Mouse (Mus musculus) limb, embryonic 13.5 days (tissue): ENCODE results near the gene Zfp114. TPM values are rescaled to one million over a fixed set of nuclear protein-coding genes. Genes with fewer than 3 reads are reported as not detected.

Experiments used
- ATAC-seq: fragments of 200-750 bp; cut with Nextera tagmentation; 2 replicates; pipeline ENCODE4 v1.8.0; 2017; ENCODE audit warnings: low read depth, moderate number of reproducible peaks, moderate TSS enrichment; ENCODE audit not compliant: low FRiP score
- H3K27ac ChIP-seq: fragments of 300-500 bp; sonication (generic); 2 replicates; pipeline ENCODE4 v1.5.1; 2015; ENCODE audit warnings: inconsistent platforms, mild to moderate bottlenecking, moderate library complexity
- H3K27me3 ChIP-seq: fragments of 300-500 bp; sonication (generic); 2 replicates; pipeline ENCODE4 v1.6.1; 2015; ENCODE audit warnings: mild to moderate bottlenecking, inconsistent platforms
- H3K36me3 ChIP-seq: fragments of 300-500 bp; sonication (generic); 2 replicates; pipeline ENCODE4 v1.6.1; 2015; ENCODE audit warnings: inconsistent platforms, mild to moderate bottlenecking, moderate library complexity
- H3K4me1 ChIP-seq: fragments of 300-500 bp; sonication (generic); 2 replicates; pipeline ENCODE4 v1.6.1; 2015; ENCODE audit warnings: inconsistent platforms
- H3K4me2 ChIP-seq: fragments of 300-500 bp; sonication (generic); replicated peaks from 2 replicates; pipeline ENCODE4 v1.6.1; 2015; ENCODE audit warnings: inconsistent platforms, mild to moderate bottlenecking, moderate library complexity
- H3K4me3 ChIP-seq: fragments of 300-500 bp; sonication (generic); 2 replicates; pipeline ENCODE4 v1.5.1; 2015; ENCODE audit warnings: moderate library complexity, mild to moderate bottlenecking, inconsistent platforms
- H3K9ac ChIP-seq: fragments of 300-500 bp; sonication (generic); 2 replicates; pipeline ENCODE4 v1.6.1; 2015; ENCODE audit warnings: mild to moderate bottlenecking, inconsistent platforms
- H3K9me3 ChIP-seq: fragments of 300-500 bp; sonication (generic); 2 replicates; pipeline ENCODE4 v1.6.1; 2016; ENCODE audit warnings: inconsistent platforms
- WGBS: fragments of 180-500 bp; shearing (Covaris S2); methylation state at CpG from one replicate; pipeline ENCODE4 v1.1.7; 2015; 5-methylcytosine and 5-hydroxymethylcytosine counted together
- polyA plus RNA-seq: library from polyadenylated mRNA; unstranded; fragments of >200 nt; fragmentation: Nextera tagmentation; extraction: Ambion mirVana; gene quantifications from 2 replicates; pipeline ENCODE4 v1.2.1, GENCODE M21; 2015

Gene Zfp114
- polyA plus RNA-seq, 1 experiment from 2014 or later, result 7.1 TPM

- no peak overlapping the region for H3K27ac ChIP-seq
- H3K9ac ChIP-seq, result no peak overlapping the region
- peaks cover 36% of the 10 kb centered on the region for H3K36me3 ChIP-seq
- no peaks in the 10 kb centered on the region for H3K4me1 ChIP-seq
- no peak for ATAC-seq
- H3K9me3 ChIP-seq, result peaks cover 10% of the 10 kb centered on the region
- H3K4me3 ChIP-seq, result no peak overlapping the region
- no peak overlapping the region for H3K4me2 ChIP-seq
- no peaks in the 10 kb centered on the region for H3K27me3 ChIP-seq
- 56% methylated on average over 3 of the region's 3 CpGs for WGBS
These were observed 18.3 kb downstream of the Zfp114 start for GRCm38 (mm10) chr7:24193157-24193556.

DNA sequence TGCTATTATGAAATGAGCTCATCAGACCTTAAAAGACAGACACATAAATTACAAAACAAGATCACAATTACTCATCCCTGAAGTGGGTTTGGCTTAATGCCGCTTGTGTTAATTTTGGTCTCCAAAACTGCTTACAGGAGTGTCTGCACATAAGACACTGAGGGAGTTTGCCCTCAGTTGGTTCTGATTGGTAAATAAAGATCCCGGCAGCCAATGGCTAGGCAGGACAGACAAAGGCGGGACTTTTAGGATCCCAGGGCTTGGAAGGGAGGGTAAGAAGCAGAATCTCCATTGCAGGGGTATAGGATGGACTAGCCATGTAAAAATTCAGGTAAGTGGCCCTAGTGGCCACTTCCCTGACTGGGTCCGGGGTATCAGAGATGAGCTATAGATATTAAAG, 22.1 kb downstream of the Zfp114 start:
- no peak overlapping the region for H3K4me3 ChIP-seq
- peaks cover 24% of the 10 kb centered on the region for H3K9me3 ChIP-seq
- peaks cover 75% of the 10 kb centered on the region for H3K36me3 ChIP-seq
- 94% methylated on average over 4 of the region's 4 CpGs for WGBS
- no peak overlapping the region for H3K9ac ChIP-seq
- no peaks in the 10 kb centered on the region for H3K27me3 ChIP-seq
- H3K27ac ChIP-seq, result no peak overlapping the region
- H3K4me2 ChIP-seq, result no peak overlapping the region
- no peak for ATAC-seq
- no peaks in the 10 kb centered on the region for H3K4me1 ChIP-seq

- no peaks in the 10 kb centered on the region for H3K9me3 ChIP-seq
- H3K27me3 ChIP-seq, result no peaks in the 10 kb centered on the region
- H3K9ac ChIP-seq, result peak overlapping the region; percentile 89
- ATAC-seq, result peak; percentile 92
- peaks cover 33% of the 10 kb centered on the region for H3K36me3 ChIP-seq
- 13% methylated on average over 24 of the region's 24 CpGs for WGBS
- peak overlapping the region; percentile 44; the same call in 1 of the 2 replicates for H3K27ac ChIP-seq
- peaks cover 8% of the 10 kb centered on the region for H3K4me1 ChIP-seq
- H3K4me3 ChIP-seq, result peak overlapping the region; percentile 66
- peak overlapping the region; percentile 77 for H3K4me2 ChIP-seq
These were observed 32.8 kb downstream of the Zfp114 start for GRCm38 (mm10) chr7:24207488-24208261.

- Histone ChIP-seq H3K27ac (no peak overlapping the region), H3K9ac (no peak overlapping the region), H3K4me3 (peak overlapping the region; percentile 66), H3K36me3 (peaks cover 26% of the 10 kb centered on the region), H3K4me1 (peaks cover 8% of the 10 kb centered on the region), H3K9me3 (no peaks in the 10 kb centered on the region), H3K4me2 (peak overlapping the region; percentile 77), H3K27me3 (no peaks in the 10 kb centered on the region)
- ATAC-seq, result no peak
- 58% methylated on average over 7 of the region's 7 CpGs for WGBS
These were observed 33.5 kb downstream of the Zfp114 start for GRCm38 (mm10) chr7:24208282-24208886.

DNA sequence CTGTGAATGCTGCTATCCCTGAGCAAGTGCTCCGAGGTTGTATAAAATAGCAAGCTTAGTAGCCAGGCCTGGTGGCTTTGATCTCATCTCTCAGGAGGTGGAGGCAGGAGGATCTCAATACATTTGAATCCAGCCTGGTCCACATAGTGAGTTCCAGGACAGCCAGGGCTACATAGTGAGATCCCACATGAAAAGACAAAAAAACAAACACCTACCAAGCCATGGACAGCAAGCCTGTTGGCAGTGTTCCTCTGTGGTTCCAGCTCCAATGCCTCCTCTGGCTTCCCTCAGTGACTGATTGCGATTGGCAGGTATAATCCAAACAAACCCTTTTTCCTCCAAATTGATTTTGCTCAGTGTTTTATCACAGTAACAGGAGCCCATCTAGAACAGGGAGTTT, 35.4 kb downstream of the Zfp114 start:
- no peaks in the 10 kb centered on the region for H3K27me3 ChIP-seq
- WGBS, result 83% methylated on average over 2 of the region's 2 CpGs
- H3K4me1 ChIP-seq, result peaks cover 8% of the 10 kb centered on the region

GRCm38 (mm10) chr7:24211343-24211742, 36.5 kb downstream of the Zfp114 start, which contains the start of gene Zfp111:
Gene Zfp111 (minus strand): TSS chr7:24211443.
- Histone ChIP-seq H3K4me2 (no peak within 1 kb of the TSS), H3K9me3 (no peaks in the 10 kb centered on the region; the same call in 1 of the 2 replicates), H3K4me3 (no peak within 1 kb of the TSS), H3K9ac (no peak within 1 kb of the TSS), H3K27me3 (no peaks in the 10 kb centered on the region), H3K4me1 (peaks cover 8% of the 10 kb centered on the region), H3K27ac (no peak within 1 kb of the TSS), H3K36me3 (no peaks in the 10 kb centered on the region; the same call in 1 of the 2 replicates)
- WGBS, result 82% methylated on average over 5 of the region's 5 CpGs
- ATAC-seq, result no peak

More for the DNA sequence above, 35.4 kb downstream of the Zfp114 start:
- Histone ChIP-seq H3K36me3 (peaks cover 9% of the 10 kb centered on the region), H3K4me2 (no peak overlapping the region), H3K9me3 (no peaks in the 10 kb centered on the region), H3K27ac (no peak overlapping the region), H3K4me3 (no peak overlapping the region), H3K9ac (no peak overlapping the region)
- no peak for ATAC-seq

Other genes starting within 250 kb of the Zfp114 start
- gene Vmn1r179, start 248.1 kb upstream of the Zfp114 start, polyA plus RNA-seq, result not detected in 2 replicates
- not detected in 2 replicates for gene Vmn1r180, start 224.4 kb upstream of the Zfp114 start, polyA plus RNA-seq
- not detected in 2 replicates for gene Vmn1r181, start 200.4 kb upstream of the Zfp114 start, polyA plus RNA-seq
- gene V1rd19, start 173.4 kb upstream of the Zfp114 start, polyA plus RNA-seq, result not detected in 2 replicates
- gene Vmn1r183, start 121.8 kb upstream of the Zfp114 start, polyA plus RNA-seq, result not detected in 2 replicates
- 23.0 and 25.2 TPM in 2 replicates for gene Zfp180, start 93.1 kb upstream of the Zfp114 start, polyA plus RNA-seq
- gene Zfp112, start 62.7 kb upstream of the Zfp114 start, polyA plus RNA-seq, result 9.1 and 9.9 TPM in 2 replicates
- gene Zfp235, start 40.9 kb upstream of the Zfp114 start, polyA plus RNA-seq, result 21.3 and 22.0 TPM in 2 replicates
- gene Zfp111, start 36.4 kb downstream of the Zfp114 start, polyA plus RNA-seq, result 10.5 and 11.3 TPM in 2 replicates
- 6.1 and 6.9 TPM in 2 replicates for gene Zfp109, start 62.5 kb downstream of the Zfp114 start, polyA plus RNA-seq
- 5.4 and 5.5 TPM in 2 replicates for gene Zfp108, start 79.7 kb downstream of the Zfp114 start, polyA plus RNA-seq
- 8.9 and 9.8 TPM in 2 replicates for gene Zfp93, start 95.4 kb downstream of the Zfp114 start, polyA plus RNA-seq
- gene Zfp61, start 126.2 kb downstream of the Zfp114 start, polyA plus RNA-seq, result 54.1 and 63.5 TPM in 2 replicates
- 15.0 and 16.0 TPM in 2 replicates for gene Zfp94, start 141.6 kb downstream of the Zfp114 start, polyA plus RNA-seq
- not detected in 2 replicates for gene Tescl, start 158.9 kb downstream of the Zfp114 start, polyA plus RNA-seq
- not detected in 2 replicates for gene Lypd5, start 174.1 kb downstream of the Zfp114 start, polyA plus RNA-seq
- gene Kcnn4, start 195.2 kb downstream of the Zfp114 start, polyA plus RNA-seq, result 1.4 and 2.4 TPM in 2 replicates
- gene Smg9, start 224.6 kb downstream of the Zfp114 start, polyA plus RNA-seq, result 24.5 and 25.1 TPM in 2 replicates